Mouse (Mus musculus) mammary gland, adult 2 months (tissue): ENCODE data around the gene Pheta1. TPM values are rescaled to one million over a fixed set of nuclear protein-coding genes. Genes with fewer than 3 reads are reported as not detected.

Source experiments
- polyA plus RNA-seq: library from polyadenylated mRNA; depleted of rRNA; stranded (reverse); fragments of >200 nt; gene quantifications from 2 replicates; pipeline ENCODE4 v1.2.3, GENCODE M21; 2012; ENCODE audit warnings: low replicate concordance; rRNA removed

The Pheta1 gene
- polyA plus RNA-seq: 12.7 and 19.8 TPM in 2 replicates

GRCm38 (mm10) chr5:121848743-121849142 is at the start of gene Pheta1:
Gene Pheta1 (plus strand): TSS chr5:121848984.

GRCm38 (mm10) chr5:121837441-121838340 is 11.1 kb upstream of the Pheta1 start, which contains the start of gene Sh2b3:
Gene Sh2b3 (minus strand): TSS chr5:121837646.

Other genes starting within 250 kb of the Pheta1 start
- gene Acad12, start 230.0 kb upstream of the Pheta1 start, polyA plus RNA-seq: 12.6 and 41.3 TPM in 2 replicates
- gene Acad10, start 188.5 kb upstream of the Pheta1 start, polyA plus RNA-seq: 11.9 and 15.8 TPM in 2 replicates
- 21.4 and 27.2 TPM in 2 replicates for gene Brap, start 188.4 kb upstream of the Pheta1 start, polyA plus RNA-seq
- 113 and 128 TPM in 2 replicates for gene Atxn2, start 137.6 kb upstream of the Pheta1 start, polyA plus RNA-seq
- 35.4 and 156 TPM in 2 replicates for gene Sh2b3, start 11.3 kb upstream of the Pheta1 start, polyA plus RNA-seq
- gene Cux2, start 201.1 kb downstream of the Pheta1 start, polyA plus RNA-seq: 0.27 and 0.60 TPM in 2 replicates